8 mouse cellular contexts compared by ENCODE assay signal in the genomic region with DNA sequence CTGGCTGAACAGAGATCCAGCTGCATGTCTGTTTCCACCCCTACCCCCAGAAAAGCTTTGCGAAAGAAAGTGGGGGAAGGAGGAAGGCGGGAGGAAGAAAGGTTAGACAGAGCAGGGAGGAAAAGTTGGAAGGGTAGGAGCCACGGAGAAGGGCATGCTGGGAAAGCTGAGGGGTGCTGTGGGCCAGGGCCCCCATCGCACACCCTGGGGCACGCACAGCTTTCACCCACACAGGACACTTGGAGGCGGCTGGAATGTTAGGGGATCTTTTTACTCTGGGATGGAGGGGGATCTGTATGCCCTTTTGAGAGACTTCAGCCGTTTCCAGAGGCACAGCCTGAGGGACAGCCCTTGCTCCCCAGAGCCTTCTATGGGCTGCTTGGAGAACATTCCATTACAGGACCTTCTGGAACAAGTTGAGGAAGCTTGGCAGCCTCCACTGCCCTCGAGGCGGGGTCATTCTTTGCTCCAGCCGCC. TPM values are rescaled to one million over a fixed set of nuclear protein-coding genes. Genes with fewer than 3 reads are reported as not detected.
DNase-seq lines count a peak whose midpoint lies in the region; ATAC-seq and TF ChIP-seq lines count a peak whose summit lies in the region.

No protein-coding gene starts in this region.

- no peak overlapping the region for H3K9ac ChIP-seq in lung, postnatal 0 days (replicated peaks; ENCODE audit: low read depth)

- TF ChIP-seq CTCF in lung, postnatal 0 days (IDR thresholded peaks at IDR 0.05) = 0 out of 2 replicates have a peak, but pooled peaks have one; percentile 3

- H3K4me1 ChIP-seq in lung, postnatal 0 days (ENCODE audit: insufficient read depth, low read depth, low read length) = 0 out of 2 replicates have a peak, but pooled peaks cover 3% of the 10 kb centered on the region

- ATAC-seq in lung, postnatal 0 days = peak; percentile 90

- no peak overlapping the region for H3K4me2 ChIP-seq in lung, postnatal 0 days (replicated peaks; ENCODE audit: low read depth, low read length)

- no peak overlapping the region for H3K4me3 ChIP-seq in lung, postnatal 0 days (ENCODE audit: low read depth, low read length)

- TF ChIP-seq EP300 in lung, postnatal 0 days (IDR thresholded peaks at IDR 0.05) = no peak

- H3K36me3 ChIP-seq in lung, postnatal 0 days (ENCODE audit: insufficient read depth, low read length) = no peaks in the 10 kb centered on the region

- DNase-seq in Muller cell, postnatal 12 days (ENCODE audit: inconsistent ontology term) = peak; percentile 11
- peak; percentile 73 to 79 for DNase-seq in gastrocnemius, adult 8-10 months (ENCODE audit: low spot score in 2 of 2)
- peak; percentile 69 for DNase-seq in kidney, adult 11 months
- peak; percentile 92 for DNase-seq in lung, postnatal 0 days (ENCODE audit: low spot score)
- no peak for DNase-seq in spleen, postnatal 10 days (ENCODE audit: low spot score in 2 of 2)
- no peak for DNase-seq in layer of hippocampus, adult 8-10 months (ENCODE audit: low spot score in 2 of 2)
- no peak for DNase-seq in thymus, postnatal 10 days (ENCODE audit: low spot score in 2 of 2)
- DNase-seq in layer of hippocampus, postnatal 25 days (ENCODE audit: extremely low spot score in 1 of 2, low spot score in 1 of 2) = no peak

- H3K27ac ChIP-seq in lung, postnatal 0 days (ENCODE audit: low read length) = peak overlapping the region; percentile 91

- H3K9me3 ChIP-seq in lung, postnatal 0 days (ENCODE audit: low read length) = no peaks in the 10 kb centered on the region

- no peaks in the 10 kb centered on the region for H3K27me3 ChIP-seq in lung, postnatal 0 days (replicated peaks; ENCODE audit: insufficient read depth, low read length)

- 16% methylated on average over 9 of the region's 10 CpGs for WGBS in lung, postnatal 0 days

RNA-seq across cellular contexts. Expression of gene Slc1a5, which starts 20.1 kb away (rescaled TPM):
- 10 to 100 TPM in 3 of 4 experiments, 1 to 10 TPM in 1; 8.7 to 30.2 (median 14.9) TPM for total RNA-seq in gastrocnemius, adult 8-10 months (2022)
- 176 and 178 TPM in 2 replicates for polyA plus RNA-seq in lung, postnatal 0 days (2015; fragmentation: Nextera tagmentation; extraction: Ambion mirVana)
- 10 to 100 TPM in 1 of 4 experiments, 1 to 10 TPM in 3; 2.5 to 11.0 (median 5.5) TPM for total RNA-seq in layer of hippocampus, adult 8-10 months (2022)
- total RNA-seq in layer of hippocampus, postnatal 25 days (2021) = 1 to 10 TPM; 2.4 to 3.5 TPM

RNA-seq across cellular contexts. Expression of gene Ap2s1, which starts 22.8 kb away (rescaled TPM):
- total RNA-seq in gastrocnemius, adult 8-10 months (2022) = 10 to 100 TPM; 37.0 to 54.4 (median 47.1) TPM
- polyA plus RNA-seq in lung, postnatal 0 days (2015; fragmentation: Nextera tagmentation; extraction: Ambion mirVana) = 240 and 261 TPM in 2 replicates
- 100 to 1,000 TPM; 243 to 255 (median 246) TPM for total RNA-seq in layer of hippocampus, adult 8-10 months (2022)
- 100 to 1,000 TPM; 278 to 315 TPM for total RNA-seq in layer of hippocampus, postnatal 25 days (2021)

RNA-seq across cellular contexts. Expression of gene Ceacam9, which starts 39.3 kb away (rescaled TPM):
- total RNA-seq in gastrocnemius, adult 8-10 months (2022) = not detected
- polyA plus RNA-seq in lung, postnatal 0 days (2015; fragmentation: Nextera tagmentation; extraction: Ambion mirVana) = not detected in 2 replicates
- not detected for total RNA-seq in layer of hippocampus, adult 8-10 months (2022)
- not detected for total RNA-seq in layer of hippocampus, postnatal 25 days (2021)

RNA-seq across cellular contexts. Expression of gene Strn4, which starts 54.6 kb away (rescaled TPM):
- total RNA-seq in gastrocnemius, adult 8-10 months (2022) = 10 to 100 TPM; 11.0 to 15.6 (median 14.0) TPM
- polyA plus RNA-seq in lung, postnatal 0 days (2015; fragmentation: Nextera tagmentation; extraction: Ambion mirVana) = 57.7 and 60.7 TPM in 2 replicates
- total RNA-seq in layer of hippocampus, adult 8-10 months (2022) = 100 to 1,000 TPM; 261 to 298 (median 279) TPM
- total RNA-seq in layer of hippocampus, postnatal 25 days (2021) = 100 to 1,000 TPM; 322 to 327 TPM

RNA-seq across cellular contexts. Expression of gene Fkrp, which starts 55.5 kb away (rescaled TPM):
- 10 to 100 TPM; 55.5 to 67.9 (median 62.9) TPM for total RNA-seq in gastrocnemius, adult 8-10 months (2022)
- polyA plus RNA-seq in lung, postnatal 0 days (2015; fragmentation: Nextera tagmentation; extraction: Ambion mirVana) = 22.3 and 23.5 TPM in 2 replicates
- total RNA-seq in layer of hippocampus, adult 8-10 months (2022) = 10 to 100 TPM; 45.2 to 50.7 (median 45.8) TPM
- total RNA-seq in layer of hippocampus, postnatal 25 days (2021) = 10 to 100 TPM; 46.7 to 47.7 TPM

Comparison
In these comparisons a context has a peak if more than half of its experiments do, and no peak if none do; other contexts are left out.
1. DNase-seq: peak in Muller cell, postnatal 12 days (single experiment), gastrocnemius, adult 8-10 months (2 of 2), kidney, adult 11 months (single experiment) and lung, postnatal 0 days (single experiment); none in spleen, postnatal 10 days (0 of 2), layer of hippocampus, adult 8-10 months (0 of 2), thymus, postnatal 10 days (0 of 2) and layer of hippocampus, postnatal 25 days (0 of 2).
2. RNA of gene Ap2s1, which starts 22.8 kb away (total RNA-seq): 278 to 315 TPM in layer of hippocampus, postnatal 25 days and 243 to 255 TPM in layer of hippocampus, adult 8-10 months; 37.0 to 54.4 TPM in gastrocnemius, adult 8-10 months; every median in the first group is over 4 times any median in the second.